Mouse (Mus musculus) cerebellum, adult 8-10 months (tissue): ENCODE measurements around the gene Dph5.
A peak's percentile ranks its signal among the peaks of the same experiment; 100 is the strongest.
"Not testable (repeated sequence)": the region's sequence is repeated elsewhere in the genome, so short reads cannot be mapped to it uniquely, and the experiment has no call there.

ENCODE experiments used
- DNase-seq: peaks from one replicate; pipeline ENCODE4 v3.0.0; 2022

Dph5 gene

GRCm38 (mm10) chr3:115887427-115888309 is at the start of gene Dph5:
Dph5 (plus strand) TSS chr3:115887837.
- DNase-seq = peak; percentile 90

GRCm38 (mm10) chr3:115844566-115844965 is 43.1 kb upstream of the Dph5 start:
- no peak for DNase-seq

GRCm38 (mm10) chr3:115845032-115845618 is 42.5 kb upstream of the Dph5 start:
- DNase-seq = no peak

DNA sequence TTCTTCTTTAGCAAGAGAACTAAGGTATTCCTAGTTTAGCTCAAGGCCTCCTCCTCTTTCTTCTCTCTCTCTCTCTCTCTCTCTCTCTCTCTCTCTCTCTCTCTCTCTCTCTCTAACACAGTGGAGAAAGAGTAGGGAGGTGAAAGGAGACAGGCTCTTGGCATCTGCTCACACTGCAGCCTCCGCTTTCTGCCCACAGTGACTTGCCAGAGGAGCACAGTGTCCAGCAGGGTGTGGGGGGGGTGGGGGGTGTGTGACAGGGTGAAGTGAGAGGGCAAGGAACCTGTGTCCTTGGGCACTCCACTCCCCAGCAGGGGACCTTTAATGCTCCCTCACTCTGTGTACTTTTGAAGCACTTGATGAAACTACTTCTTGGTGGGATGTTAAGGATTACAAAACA is 41.9 kb upstream of the Dph5 start:
- DNase-seq = no peak

DNA sequence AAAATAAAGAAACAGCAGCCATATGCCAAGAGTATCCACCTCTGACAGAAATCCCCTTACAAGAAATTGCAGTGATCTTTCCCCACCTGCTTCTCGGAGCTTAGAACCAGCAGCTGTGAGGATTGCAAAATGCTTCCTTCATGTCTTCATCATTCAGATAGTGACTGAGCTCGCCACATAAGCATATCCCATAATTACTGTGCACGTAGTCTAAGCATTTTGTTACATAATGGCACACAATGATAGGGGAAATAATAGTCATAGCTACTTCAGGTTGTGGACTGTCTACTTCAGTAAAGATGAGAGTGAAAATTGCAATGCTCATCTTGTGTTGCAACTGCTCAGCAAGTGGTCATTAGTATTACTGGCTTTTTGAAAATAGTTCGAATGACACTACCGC is 41.5 kb upstream of the Dph5 start:
- no peak for DNase-seq

GRCm38 (mm10) chr3:115848686-115849480 is 38.8 kb upstream of the Dph5 start:
- DNase-seq = no peak

GRCm38 (mm10) chr3:115850946-115851345 is 36.7 kb upstream of the Dph5 start:
- DNase-seq = no peak

GRCm38 (mm10) chr3:115854672-115855191 is 32.9 kb upstream of the Dph5 start:
- DNase-seq = no peak

GRCm38 (mm10) chr3:115855576-115855975 is 32.1 kb upstream of the Dph5 start:
- no peak for DNase-seq

DNA sequence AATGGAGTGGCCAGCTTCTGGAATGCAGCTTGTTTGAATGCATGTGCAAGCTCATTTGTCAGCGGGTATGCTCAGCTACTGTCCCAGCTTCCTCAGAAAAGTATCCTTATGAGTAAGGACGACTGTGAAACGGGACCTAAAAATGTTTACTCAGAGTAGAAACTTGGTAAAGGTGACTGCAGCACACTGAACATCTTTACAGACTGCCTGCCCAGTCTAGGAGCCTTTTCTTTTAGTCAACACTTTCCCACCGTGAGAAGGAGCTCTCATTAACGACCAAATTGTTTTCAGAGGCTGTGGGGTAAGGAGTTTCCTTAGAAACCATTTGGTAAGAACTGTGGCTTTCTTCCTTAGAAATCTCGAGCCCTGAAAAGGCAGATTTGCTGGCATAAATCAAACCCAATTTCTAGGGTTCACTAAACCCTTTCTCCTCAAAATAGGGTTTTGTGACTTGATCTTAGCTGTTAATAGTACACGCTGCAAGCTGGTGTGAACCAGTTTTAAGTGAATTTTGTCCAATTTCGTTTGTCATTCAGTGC is 31.1 kb upstream of the Dph5 start:
- no peak for DNase-seq

DNA sequence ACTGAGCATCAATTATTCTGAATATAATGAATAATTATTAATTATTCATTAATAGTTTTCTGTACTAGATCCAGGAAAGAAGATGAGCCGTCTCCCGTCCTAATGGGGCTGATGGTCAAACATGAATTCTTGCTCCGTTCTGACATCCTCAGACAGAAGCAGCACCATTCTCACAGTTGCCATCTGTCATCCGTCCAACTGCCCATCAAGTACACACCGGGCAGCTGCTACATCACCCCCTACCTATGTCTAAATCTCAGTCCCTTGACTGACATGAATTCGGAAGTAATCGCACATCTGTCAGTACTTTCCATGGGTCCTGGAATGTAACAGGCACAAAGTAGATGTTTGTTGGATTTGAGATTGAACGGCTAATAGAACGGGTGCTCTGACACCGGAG is 30.2 kb upstream of the Dph5 start:
- DNase-seq = no peak

- DNase-seq = no peak
These were observed 28.8 kb upstream of the Dph5 start for GRCm38 (mm10) chr3:115858822-115859221.

GRCm38 (mm10) chr3:115860780-115861179 is 26.9 kb upstream of the Dph5 start:
- not testable (repeated sequence) for DNase-seq

GRCm38 (mm10) chr3:115863487-115863886 is 24.1 kb upstream of the Dph5 start:
- DNase-seq = no peak

DNA sequence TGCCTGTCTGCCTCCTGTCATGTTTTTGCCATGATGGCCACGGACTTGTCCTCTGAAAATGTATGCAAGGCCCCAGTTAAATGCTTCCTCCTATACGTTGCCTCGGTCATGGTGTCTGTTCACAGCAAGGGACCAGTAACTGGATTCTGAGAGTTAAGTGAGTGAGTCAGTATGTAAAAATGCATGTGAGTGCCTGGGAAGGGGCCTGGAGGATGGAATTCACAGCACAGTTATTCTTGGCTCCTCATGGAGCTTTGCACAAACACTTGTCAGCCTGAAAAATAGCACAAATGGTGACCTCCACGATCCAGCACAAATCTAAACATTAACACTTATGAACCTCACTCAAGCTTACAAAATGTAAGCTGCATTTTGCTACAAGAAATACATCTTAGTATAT is 20.5 kb upstream of the Dph5 start:
- DNase-seq = no peak

DNA sequence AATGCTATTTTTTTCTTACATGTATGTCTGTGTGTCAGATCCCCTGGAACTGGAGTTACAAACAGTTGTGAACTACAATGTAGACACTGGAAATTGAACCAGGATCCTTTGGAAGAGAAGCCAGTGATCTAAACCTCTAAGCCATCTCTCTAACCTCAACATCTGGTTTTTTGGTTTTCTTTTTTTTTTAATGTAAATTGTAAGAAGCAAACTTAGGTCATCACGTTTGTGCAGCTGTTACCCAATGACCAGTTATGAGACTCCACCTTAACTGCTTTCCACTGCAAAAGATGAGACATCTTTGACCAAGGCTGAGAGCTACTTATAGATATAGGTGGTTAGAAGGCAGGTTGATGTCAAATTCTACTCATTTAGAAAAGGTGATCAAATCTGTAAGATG is 19.7 kb upstream of the Dph5 start:
- DNase-seq = no peak

DNA sequence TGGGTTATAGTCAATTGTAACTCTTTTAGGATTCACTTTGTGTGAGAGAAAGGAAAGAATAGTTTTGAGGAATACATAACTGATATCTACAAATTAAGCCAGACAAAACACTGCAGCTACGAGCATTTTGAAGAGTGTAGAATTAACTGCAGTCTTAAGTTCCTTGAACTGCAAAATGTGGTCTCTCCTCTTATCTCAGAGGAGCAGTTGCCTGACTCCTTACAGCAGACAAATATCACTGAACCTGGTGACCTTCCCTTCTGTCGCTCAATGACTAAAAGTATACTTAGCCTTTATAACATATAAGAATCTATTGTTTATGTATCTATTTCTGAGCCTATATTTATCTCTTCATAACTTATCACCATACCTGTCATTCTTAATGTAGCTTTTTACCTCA is 18.3 kb upstream of the Dph5 start:
- DNase-seq = no peak

DNA sequence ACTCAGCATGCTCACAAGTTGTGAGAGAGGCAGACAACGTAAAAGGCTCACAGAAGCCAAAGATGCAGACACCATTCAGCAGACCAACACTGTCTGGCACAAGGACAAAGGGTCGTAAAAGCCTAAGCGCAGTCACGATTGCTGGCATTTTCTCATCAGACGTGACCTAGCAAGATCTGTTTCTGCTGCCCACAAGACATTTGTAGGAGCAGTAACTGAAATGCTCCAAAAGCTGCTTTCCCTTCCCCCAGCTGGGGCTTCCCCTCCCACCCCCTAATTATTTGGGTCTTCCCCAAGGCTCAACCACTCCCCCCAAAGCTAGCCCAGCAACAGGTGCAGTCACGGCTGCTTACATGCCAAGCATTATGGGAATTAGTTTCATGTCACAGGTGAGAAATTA is 12.1 kb upstream of the Dph5 start:
- DNase-seq = no peak

DNA sequence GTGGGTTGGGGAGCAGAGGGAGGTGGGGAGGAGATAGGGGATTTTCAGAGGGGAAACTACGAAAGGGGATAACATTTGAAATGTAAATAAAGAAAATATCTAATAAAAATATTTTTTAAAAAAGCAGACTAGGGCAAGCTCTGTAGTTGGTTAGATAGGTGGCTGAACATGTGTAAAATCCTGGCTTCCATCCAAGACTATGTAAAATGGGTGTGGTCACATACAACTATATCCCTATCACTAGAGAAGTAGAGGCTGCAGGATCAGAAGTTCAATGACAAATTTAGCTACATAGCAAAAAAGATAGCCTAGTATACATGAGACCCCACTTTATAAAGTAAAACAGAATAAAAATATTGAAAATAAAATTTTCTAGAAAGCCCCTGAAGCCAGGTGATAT is 10.5 kb upstream of the Dph5 start:
- no peak for DNase-seq

- no peak for DNase-seq
These were observed 3.6 kb upstream of the Dph5 start for GRCm38 (mm10) chr3:115884086-115884485.

GRCm38 (mm10) chr3:115888310-115889106 is 871 bp downstream of the Dph5 start:
- no peak for DNase-seq

DNA sequence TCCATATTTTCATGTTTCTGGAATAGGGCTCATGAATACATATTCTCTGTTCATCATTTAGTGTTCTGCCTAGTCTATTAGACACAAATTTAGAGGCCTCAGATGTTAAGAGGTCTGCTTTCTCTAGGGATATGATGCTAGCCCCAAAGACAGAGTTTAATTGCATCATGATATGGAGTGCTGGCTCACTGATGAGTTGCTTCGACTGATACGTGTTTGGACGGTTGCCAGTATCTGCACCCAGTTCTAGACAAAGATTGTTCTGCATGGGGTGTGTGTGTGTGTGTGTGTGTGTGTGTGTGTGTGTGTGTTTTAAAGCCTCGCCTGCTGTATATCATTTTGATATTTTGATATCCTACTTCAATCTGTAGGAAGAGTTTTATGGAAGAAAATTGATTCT is 4.7 kb downstream of the Dph5 start:
- no peak for DNase-seq
